Mouse (Mus musculus) cerebellum, adult 9-10 months (tissue): ENCODE results near the gene Olfr92.
"Not testable (repeated sequence)": the region's sequence is repeated elsewhere in the genome, so short reads cannot be mapped to it uniquely, and the experiment has no call there.

Experiments used
- DNase-seq: peaks from one replicate; pipeline ENCODE4 v3.0.0; 2022

Olfr92 gene

GRCm38 (mm10) chr17:37119988-37120387 is at the start of gene Olfr92:
Gene Olfr92, minus strand, starts transcription at chr17:37120088.
- no peak for DNase-seq

GRCm38 (mm10) chr17:37161394-37161793 is 41.5 kb upstream of the Olfr92 start, which contains the start of gene Olfr93:
Gene Olfr93, minus strand, starts transcription at chr17:37161494.
- no peak for DNase-seq

GRCm38 (mm10) chr17:37131366-37131765 is 11.5 kb upstream of the Olfr92 start:
- not testable (repeated sequence) for DNase-seq

- no peak for DNase-seq
Observed at GRCm38 (mm10) chr17:37098178-37098577, 21.7 kb downstream of the Olfr92 start, which contains the start of gene Olfr91. Gene Olfr91, minus strand, starts transcription at chr17:37098278.

- DNase-seq, result no peak
Observed at GRCm38 (mm10) chr17:37093289-37093688, 26.6 kb downstream of the Olfr92 start.

GRCm38 (mm10) chr17:37092198-37092597 is 27.7 kb downstream of the Olfr92 start:
- DNase-seq, result no peak

- DNase-seq, result no peak
Observed at GRCm38 (mm10) chr17:37088399-37088798, 31.5 kb downstream of the Olfr92 start, which contains the start of gene Olfr90. Gene Olfr90, minus strand, starts transcription at chr17:37088499.

- no peak for DNase-seq
Observed at GRCm38 (mm10) chr17:37085545-37085944, 34.3 kb downstream of the Olfr92 start.

GRCm38 (mm10) chr17:37084632-37085031 is 35.3 kb downstream of the Olfr92 start:
- DNase-seq, result no peak

- peak; percentile 38 for DNase-seq
Observed at GRCm38 (mm10) chr17:37083327-37083726, 36.6 kb downstream of the Olfr92 start.

- peak; percentile 3 for DNase-seq
Observed at GRCm38 (mm10) chr17:37081659-37082058, 38.2 kb downstream of the Olfr92 start.

GRCm38 (mm10) chr17:37080119-37080518 is 39.8 kb downstream of the Olfr92 start:
- DNase-seq, result peak; percentile 1

- DNase-seq, result peak; percentile 5
Observed at GRCm38 (mm10) chr17:37078990-37079389, 40.9 kb downstream of the Olfr92 start.

GRCm38 (mm10) chr17:37078193-37078592 is 41.7 kb downstream of the Olfr92 start:
- peak; percentile 3 for DNase-seq

GRCm38 (mm10) chr17:37075766-37076165 is 44.1 kb downstream of the Olfr92 start:
- DNase-seq, result peak; percentile 3

GRCm38 (mm10) chr17:37075181-37075580 is 44.7 kb downstream of the Olfr92 start:
- peak; percentile 0 for DNase-seq

GRCm38 (mm10) chr17:37072730-37073276 is 47.1 kb downstream of the Olfr92 start:
- DNase-seq, result no peak

- DNase-seq, result no peak
Observed at GRCm38 (mm10) chr17:37072080-37072729, 47.7 kb downstream of the Olfr92 start.

- no peak for DNase-seq
Observed at GRCm38 (mm10) chr17:37070121-37070520, 49.8 kb downstream of the Olfr92 start.

GRCm38 (mm10) chr17:37067861-37068260 is 52.0 kb downstream of the Olfr92 start:
- DNase-seq, result no peak

GRCm38 (mm10) chr17:37065993-37066392 is 53.9 kb downstream of the Olfr92 start:
- DNase-seq, result no peak

- DNase-seq, result no peak
Observed at GRCm38 (mm10) chr17:37063686-37064495, 56.0 kb downstream of the Olfr92 start.

GRCm38 (mm10) chr17:37063063-37063462 is 56.8 kb downstream of the Olfr92 start:
- no peak for DNase-seq
